Mouse (Mus musculus) cortical plate, adult 2 months (tissue): ENCODE data around the gene Synrg. TPM values are rescaled to one million over a fixed set of nuclear protein-coding genes. Genes with fewer than 3 reads are reported as not detected.

Source experiments
- H3K27ac ChIP-seq: fragments of 200-500 bp; 2 replicates; pipeline ENCODE4 v1.5.1; 2012; ENCODE audit warnings: low read length, control low read depth, inconsistent platforms; ENCODE audit not compliant: insufficient read depth
- H3K4me1 ChIP-seq: fragments of 200-500 bp; 2 replicates; pipeline ENCODE4 v1.6.1; 2011; ENCODE audit warnings: low read length; ENCODE audit not compliant: control insufficient read depth, insufficient read depth
- H3K4me3 ChIP-seq: fragments of 200-500 bp; 2 replicates; pipeline ENCODE4 v1.5.1; 2011; ENCODE audit warnings: mild to moderate bottlenecking, low read length, control low read depth; ENCODE audit not compliant: insufficient read depth
- CTCF ChIP-seq: fragments of 200-500 bp; IDR thresholded peaks from 2 replicates; pipeline ENCODE4 v1.5.1; 2011; ENCODE audit warnings: mild to moderate bottlenecking, control low read depth, low read length; ENCODE audit not compliant: insufficient read depth; ENCODE audit errors: extremely low read depth
- POLR2A ChIP-seq: fragments of 200-500 bp; IDR thresholded peaks from 2 replicates; pipeline ENCODE4 v1.6.1; 2011; ENCODE audit warnings: mild to moderate bottlenecking, low read length, control low read depth; ENCODE audit not compliant: insufficient read depth; ENCODE audit errors: extremely low read depth
- polyA plus RNA-seq: library from polyadenylated mRNA; depleted of rRNA; stranded (reverse); fragments of >200 nt; gene quantifications from 2 replicates; pipeline ENCODE4 v1.2.3, GENCODE M21; 2012; rRNA removed

Synrg gene
- polyA plus RNA-seq, 1 experiment, result 22.3 TPM

GRCm38 (mm10) chr11:84072904-84073651 lies 108.8 kb downstream of the Synrg start:
- peak overlapping the region; percentile 84 for H3K27ac ChIP-seq
- H3K4me1 ChIP-seq, result peaks cover 19% of the 10 kb centered on the region
- H3K4me3 ChIP-seq, result no peak overlapping the region
- TF ChIP-seq POLR2A, result no peak
- no peak for TF ChIP-seq CTCF

- Histone ChIP-seq H3K27ac (peak overlapping the region; percentile 84), H3K4me1 (peaks cover 18% of the 10 kb centered on the region), H3K4me3 (no peak overlapping the region)
- TF ChIP-seq POLR2A (no peak), CTCF (no peak)
These were observed 109.9 kb downstream of the Synrg start for GRCm38 (mm10) chr11:84073816-84074764.

- Histone ChIP-seq H3K4me3 (no peak overlapping the region), H3K4me1 (peaks cover 20% of the 10 kb centered on the region), H3K27ac (no peak overlapping the region)
- no peak for TF ChIP-seq POLR2A
- no peak for TF ChIP-seq CTCF
These were observed 112.8 kb downstream of the Synrg start for GRCm38 (mm10) chr11:84077008-84077407.

DNA sequence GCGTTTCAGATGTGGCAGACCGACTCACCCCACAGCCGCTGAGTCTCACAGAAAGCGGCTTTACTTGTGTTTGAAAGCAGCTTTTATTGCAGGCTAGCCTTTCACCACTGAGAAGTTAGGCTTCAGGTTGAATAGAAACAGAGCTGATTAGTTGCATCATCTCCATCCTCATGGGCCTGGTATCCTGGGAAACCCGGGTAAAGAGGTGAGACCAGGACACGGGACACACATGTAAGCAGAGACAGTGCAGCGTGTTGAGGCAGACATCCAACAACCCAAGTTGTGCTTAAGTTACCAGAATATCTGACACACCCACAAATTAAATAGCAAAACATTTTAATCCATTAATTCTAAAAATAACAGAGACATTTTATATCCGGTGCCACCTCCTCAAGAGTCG lies 114.4 kb downstream of the Synrg start:
- peaks cover 9% of the 10 kb centered on the region for H3K4me1 ChIP-seq
- TF ChIP-seq POLR2A, result no peak
- H3K4me3 ChIP-seq, result no peak overlapping the region
- no peak overlapping the region for H3K27ac ChIP-seq

- H3K27ac ChIP-seq, result 0 out of 2 replicates have a peak overlapping the region, but pooled peaks have one; percentile 4
- no peak overlapping the region for H3K4me3 ChIP-seq
- peaks cover 8% of the 10 kb centered on the region for H3K4me1 ChIP-seq
- TF ChIP-seq CTCF (no peak), POLR2A (no peak)
These were observed 115.1 kb downstream of the Synrg start for GRCm38 (mm10) chr11:84079361-84079760.

GRCm38 (mm10) chr11:84079887-84080286 lies 115.7 kb downstream of the Synrg start:
- Histone ChIP-seq H3K4me3 (no peak overlapping the region), H3K27ac (no peak overlapping the region), H3K4me1 (peaks cover 6% of the 10 kb centered on the region; the same call in 1 of the 2 replicates)
- TF ChIP-seq CTCF (no peak), POLR2A (no peak)

GRCm38 (mm10) chr11:84080327-84080726 lies 116.1 kb downstream of the Synrg start:
- no peak overlapping the region for H3K4me3 ChIP-seq
- no peak overlapping the region for H3K27ac ChIP-seq
- peaks cover 6% of the 10 kb centered on the region; the same call in 1 of the 2 replicates for H3K4me1 ChIP-seq
- TF ChIP-seq POLR2A, result no peak
- TF ChIP-seq CTCF, result no peak

DNA sequence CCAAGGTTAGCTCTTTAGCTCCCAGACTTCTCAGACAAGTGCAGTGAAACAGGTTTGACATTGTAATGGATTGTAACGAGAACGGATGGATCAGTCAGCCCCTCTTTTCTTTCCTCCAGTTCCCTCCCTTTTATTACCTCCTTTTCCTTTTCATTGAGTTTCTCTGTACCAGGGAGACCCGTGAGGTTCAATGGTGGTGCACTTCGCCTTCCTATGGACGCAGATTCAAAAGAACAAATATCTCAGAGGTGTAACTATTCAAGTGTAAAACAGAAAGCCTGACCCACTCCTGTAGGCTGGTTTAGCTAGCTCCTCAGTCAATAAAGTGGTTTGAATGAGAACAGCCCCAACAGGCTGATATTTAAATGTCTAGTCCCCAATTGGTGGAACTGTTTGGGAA lies 117.7 kb downstream of the Synrg start:
- no peak overlapping the region for H3K27ac ChIP-seq
- TF ChIP-seq CTCF, result no peak
- TF ChIP-seq POLR2A, result no peak
- peaks cover 6% of the 10 kb centered on the region; the same call in 1 of the 2 replicates for H3K4me1 ChIP-seq
- H3K4me3 ChIP-seq, result no peak overlapping the region

DNA sequence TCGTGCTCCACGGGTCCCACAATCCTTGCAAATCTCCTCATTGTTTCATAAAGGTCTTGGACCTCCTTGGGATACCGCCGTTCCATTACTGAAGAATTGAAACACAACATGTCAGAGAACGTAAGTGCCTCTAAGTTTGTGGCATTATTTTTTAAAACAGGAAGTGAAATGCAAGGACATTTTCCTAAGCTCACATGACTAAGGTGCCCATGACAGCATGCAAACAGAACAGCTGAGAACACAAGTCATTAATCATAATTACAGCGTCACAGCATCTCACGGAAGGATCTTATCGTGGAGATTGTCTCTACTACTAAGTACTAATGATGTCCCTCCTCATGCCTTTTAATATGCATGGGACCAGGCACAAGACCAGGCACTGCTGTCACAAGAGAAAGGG lies 126.3 kb downstream of the Synrg start:
- Histone ChIP-seq H3K4me3 (no peak overlapping the region), H3K4me1 (no peaks in the 10 kb centered on the region), H3K27ac (no peak overlapping the region)
- no peak for TF ChIP-seq POLR2A
- no peak for TF ChIP-seq CTCF

Other genes starting within 250 kb of the Synrg start
- not detected in 2 replicates for gene Wfdc21, start 217.5 kb upstream of the Synrg start, polyA plus RNA-seq
- gene Heatr6, start 210.7 kb upstream of the Synrg start, polyA plus RNA-seq, result 16.6 and 16.9 TPM in 2 replicates
- gene Hnf1b, start 114.4 kb upstream of the Synrg start, polyA plus RNA-seq, result 0.04 TPM in 1 of 2 replicates, not detected in the other
- 12.3 and 13.5 TPM in 2 replicates for gene Ddx52, start 22.4 kb upstream of the Synrg start, polyA plus RNA-seq
- 112 and 119 TPM in 2 replicates for gene Dusp14, start 104.8 kb downstream of the Synrg start, polyA plus RNA-seq
- 49.0 and 66.4 TPM in 2 replicates for gene Tada2a, start 165.2 kb downstream of the Synrg start, polyA plus RNA-seq
- 27.0 and 28.0 TPM in 2 replicates for gene Acaca, start 165.2 kb downstream of the Synrg start, polyA plus RNA-seq
- gene Gm11437, start 203.0 kb downstream of the Synrg start, polyA plus RNA-seq, result not detected in 2 replicates